Mouse (Mus musculus) megakaryocyte-erythroid progenitor cell, adult 5-6 weeks (primary cell): ENCODE measurements at regions not wholly inside any gene's neighbourhood (a gene's known extent, or its start where the extent isn't known, plus 50 kb on each side); places are given as distances from the start of the nearest gene placed in this dataset.

Experiments
- ATAC-seq: replicated peaks from 2 replicates; pipeline ENCODE4 v1.8.0; 2016; ENCODE audit warnings: mild to moderate bottlenecking, inconsistent platforms; ENCODE audit not compliant: severe bottlenecking, poor library complexity, low FRiP score, low TSS enrichment

DNA sequence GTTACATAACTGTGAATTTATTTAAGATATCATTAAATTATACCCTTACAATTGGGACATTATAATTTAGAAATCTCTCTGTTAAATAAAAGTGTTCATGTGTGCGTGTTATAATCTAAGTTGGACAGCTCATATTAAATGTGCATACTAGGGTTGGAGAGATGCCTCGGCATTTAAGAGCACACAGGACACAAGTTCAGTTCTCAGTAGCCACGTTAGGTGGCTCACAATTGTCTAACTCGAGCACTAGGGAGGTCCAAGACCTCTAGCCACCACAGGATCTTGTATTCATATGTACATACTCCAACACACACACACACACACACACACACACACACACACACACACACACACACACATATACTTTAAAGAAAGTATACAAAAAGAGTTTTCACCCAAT lies 56.0 kb downstream of the Foxf2 start:
- no peak for ATAC-seq

DNA sequence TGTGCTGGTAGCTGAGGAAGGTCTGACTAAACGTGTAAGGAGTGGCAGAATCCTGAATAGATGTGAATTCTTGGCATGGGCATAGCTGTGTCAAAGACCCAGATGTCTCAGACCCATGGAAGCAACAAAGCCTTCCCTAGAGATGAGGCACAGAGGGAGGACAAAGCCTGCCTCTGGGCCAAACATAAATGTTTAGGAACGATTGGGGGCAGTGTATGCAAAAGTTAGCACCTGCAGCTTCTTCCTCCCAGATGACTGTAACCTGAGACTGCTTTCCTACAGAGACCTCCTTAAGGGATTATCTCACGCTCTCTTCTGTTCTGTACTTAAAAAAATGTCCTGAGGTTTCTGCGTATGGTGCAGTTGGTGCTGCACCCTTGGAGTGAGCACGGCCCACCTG lies 57.7 kb downstream of the Foxf2 start:
- no peak for ATAC-seq

DNA sequence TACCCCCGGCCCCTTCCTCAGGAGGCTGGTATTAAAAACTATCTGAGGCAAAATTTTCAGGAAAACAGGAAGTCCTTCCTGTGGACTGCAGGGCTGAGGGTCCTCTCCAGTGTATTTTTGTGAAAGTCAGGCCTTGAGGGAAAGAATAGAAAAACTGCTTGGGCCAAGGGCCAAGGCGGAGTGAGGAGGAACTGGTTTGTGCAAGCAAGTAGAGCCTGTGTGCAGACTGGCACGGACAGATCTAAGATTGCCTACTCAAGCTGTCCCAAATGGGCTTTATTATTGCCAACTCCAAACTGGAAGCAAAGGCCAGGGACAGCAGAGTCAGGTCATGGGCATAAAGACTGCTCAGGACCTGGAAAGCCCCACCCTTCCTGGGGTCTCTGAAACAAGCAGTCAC lies 62.9 kb downstream of the Foxf2 start:
- ATAC-seq: no peak

DNA sequence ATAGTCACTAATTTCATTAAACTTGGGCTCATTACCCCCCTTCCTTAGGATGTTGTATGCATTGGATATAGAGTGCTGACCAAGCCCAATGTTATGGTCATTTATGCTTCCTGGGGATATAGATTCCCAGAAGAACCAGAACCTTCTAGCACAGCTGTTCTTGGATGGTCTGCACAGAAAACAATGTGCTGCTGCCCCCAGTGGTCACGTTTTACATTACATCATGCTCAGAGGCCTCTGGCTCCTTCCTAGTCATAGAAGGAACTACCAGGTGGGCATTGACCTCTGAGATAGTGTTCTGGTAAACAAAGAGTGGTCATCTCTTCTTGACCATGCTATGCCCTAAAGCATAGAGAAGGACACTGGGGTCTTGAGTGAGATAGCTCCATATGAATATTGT lies 63.7 kb downstream of the Foxf2 start:
- 0 out of 2 replicates have a peak, but pooled peaks have one; percentile 37 for ATAC-seq

DNA sequence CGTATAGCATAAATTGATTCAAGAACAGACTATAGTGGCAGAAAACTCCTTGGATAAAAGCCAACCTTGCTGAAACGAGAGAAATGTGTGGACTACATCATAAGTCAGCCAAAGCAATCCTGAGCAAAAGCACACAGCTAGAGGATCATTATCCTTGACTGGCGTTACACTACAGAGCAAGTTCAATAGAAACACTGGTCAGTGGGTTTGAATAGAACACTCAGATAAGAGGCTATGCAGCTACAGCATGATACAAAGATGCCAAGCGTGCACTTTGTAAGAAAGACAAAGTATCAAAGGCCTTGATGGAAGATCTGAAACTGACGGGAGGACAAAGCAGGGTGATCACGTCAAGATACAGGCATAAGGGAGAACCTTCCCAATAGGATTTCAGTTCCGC lies 70.1 kb downstream of the Foxf2 start:
- no peak for ATAC-seq

DNA sequence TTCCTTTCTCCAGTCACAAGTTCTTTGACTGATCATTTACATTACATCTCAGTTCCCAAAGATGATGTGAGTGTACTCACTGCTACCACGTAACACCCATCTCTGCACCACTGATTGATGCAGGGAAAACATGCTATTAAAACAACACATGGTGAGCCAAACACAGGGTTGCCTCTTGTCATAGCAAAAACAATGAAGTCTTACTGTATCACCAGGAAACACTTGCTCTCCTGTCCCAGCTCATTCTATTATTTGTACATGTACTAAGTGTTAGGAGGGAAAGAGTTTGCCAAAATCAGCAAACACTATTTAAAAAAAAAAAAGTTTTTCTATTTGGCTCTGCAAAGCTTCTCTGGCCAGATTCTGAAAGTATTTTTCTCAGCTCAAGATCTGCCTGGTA lies 78.6 kb downstream of the Foxf2 start:
- no peak for ATAC-seq

DNA sequence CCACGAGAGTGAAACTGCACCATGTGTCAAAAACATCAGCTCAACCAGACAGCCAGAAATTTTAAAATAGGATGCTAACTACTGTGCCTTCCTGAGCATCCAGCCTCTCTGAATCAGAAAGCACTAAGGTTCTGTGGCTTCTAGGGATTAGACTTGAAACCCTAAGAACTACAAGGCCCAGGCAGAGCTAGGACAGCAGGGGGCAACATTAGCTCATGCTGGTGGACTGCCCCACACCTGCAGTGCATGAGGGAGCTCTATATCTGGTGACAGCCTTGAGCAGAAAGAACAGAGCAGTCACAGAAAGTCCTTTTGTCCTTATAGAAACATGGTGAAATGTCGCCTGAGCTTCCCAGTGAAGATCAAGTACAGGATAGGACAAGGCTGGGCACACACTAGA lies 79.8 kb downstream of the Foxf2 start:
- no peak for ATAC-seq

DNA sequence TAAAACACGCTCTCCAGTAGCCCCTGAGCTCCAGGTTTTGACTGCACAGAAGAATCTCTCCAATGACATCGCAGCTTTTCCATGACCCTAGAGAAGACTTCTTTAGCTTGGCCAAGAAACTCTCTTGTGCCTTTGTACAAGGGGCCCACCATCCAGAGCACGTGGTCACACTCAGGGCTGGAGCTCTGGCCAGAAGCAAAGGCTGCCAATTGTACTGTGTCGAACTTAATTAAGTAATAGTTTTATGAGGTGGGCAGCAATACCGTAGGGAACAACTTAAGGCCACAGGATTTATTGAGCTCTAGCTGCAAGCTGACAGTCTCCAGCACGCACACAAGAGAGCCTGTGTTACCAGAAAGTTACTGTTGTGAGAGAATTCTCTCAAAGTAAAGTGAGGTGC lies 85.1 kb downstream of the Foxf2 start:
- no peak for ATAC-seq

DNA sequence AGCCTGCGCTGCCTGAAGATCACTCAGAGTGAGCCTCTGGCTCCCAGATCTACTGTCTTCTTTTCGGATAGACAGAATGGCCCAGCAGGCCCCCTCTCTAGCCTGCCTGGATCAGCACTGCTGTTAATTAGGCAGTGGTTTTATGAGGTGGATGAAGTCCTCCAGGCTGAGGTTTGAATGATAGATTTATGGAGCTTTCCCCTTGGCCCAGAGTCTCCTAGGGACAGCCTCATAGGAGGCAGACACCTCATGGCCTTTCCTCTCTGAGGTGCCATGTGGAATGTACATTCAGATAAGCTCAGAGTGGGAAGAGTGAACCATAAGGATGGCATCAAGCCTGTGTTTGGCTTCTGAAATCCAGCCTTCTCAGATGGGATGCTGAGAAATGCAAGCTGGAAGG lies 90.1 kb downstream of the Foxf2 start:
- no peak for ATAC-seq

DNA sequence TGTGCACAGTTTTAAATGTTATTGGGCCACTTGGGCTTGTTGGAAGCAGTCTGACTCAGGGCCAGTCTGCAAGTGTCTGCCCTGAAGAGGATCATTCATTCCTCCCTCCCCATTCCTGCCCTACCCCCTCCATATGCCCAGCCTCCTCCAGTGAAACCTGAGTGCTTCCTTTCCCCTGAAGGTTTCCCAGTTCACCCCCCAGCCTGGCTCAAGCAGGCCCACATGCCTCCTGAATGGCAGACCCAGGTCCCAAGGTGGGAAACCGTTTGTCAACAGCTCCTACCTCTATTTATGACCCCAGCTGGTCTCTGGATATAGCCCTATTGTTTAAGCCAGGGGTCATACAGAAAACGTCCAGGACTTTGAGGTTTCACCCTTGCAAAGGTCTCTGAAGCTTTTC lies 89.7 kb upstream of the Foxc1 start:
- ATAC-seq: no peak

DNA sequence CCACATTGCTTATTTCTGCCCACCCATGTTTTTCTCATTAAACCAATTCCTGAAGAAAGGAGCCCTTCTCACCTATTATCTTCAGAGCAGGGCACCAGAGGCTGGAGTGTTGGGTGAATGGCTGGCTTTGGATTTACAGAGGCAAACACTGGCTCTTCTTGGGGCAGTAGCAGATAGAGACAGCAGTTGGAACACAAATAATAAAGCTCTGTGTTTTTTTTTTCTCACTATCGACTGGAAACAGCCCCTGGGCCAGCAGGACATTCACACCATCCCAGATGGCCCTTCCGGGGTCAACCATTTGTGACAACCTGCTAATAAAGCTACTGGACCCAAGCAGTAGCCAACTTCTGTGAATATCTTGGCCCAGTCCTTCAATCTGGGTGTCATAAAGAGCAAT lies 85.7 kb upstream of the Foxc1 start:
- no peak for ATAC-seq

DNA sequence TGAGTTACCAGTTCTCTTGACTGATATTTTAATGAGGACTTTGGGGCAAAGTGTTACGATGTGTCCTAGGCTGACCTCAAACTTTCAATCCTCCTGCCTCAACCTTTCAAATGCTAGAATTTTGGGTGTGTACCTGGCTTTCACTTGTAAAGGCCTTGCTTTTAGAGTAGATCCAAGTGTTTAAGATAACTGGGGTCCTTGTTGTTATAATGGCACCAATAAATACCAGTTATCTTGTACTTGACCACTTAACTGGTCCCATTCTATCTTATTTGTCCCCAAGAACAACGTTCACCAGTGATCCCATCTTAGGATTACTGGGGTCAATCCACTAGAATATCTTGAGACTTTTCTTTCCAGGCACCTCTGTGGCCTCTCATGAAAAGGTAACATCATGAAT lies 77.6 kb upstream of the Foxc1 start:
- ATAC-seq: no peak

DNA sequence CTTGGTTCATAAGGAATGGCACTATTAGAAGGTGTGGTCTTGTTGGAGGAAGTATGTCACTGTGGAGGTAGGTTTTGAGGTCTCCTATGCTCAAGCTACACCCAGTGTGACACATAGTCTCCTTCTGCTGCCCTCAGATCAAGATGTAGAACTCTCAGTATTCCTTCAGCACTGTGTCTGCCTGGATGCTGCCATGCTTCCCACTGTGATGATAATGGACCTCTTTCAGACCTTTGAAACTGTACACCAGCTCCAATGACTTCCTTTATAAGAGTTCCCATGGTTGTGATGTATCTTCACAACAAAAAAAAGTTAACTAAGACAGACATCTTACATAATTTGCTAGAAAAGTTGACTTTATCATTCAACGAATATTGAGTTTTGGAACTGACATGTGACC lies 60.2 kb upstream of the Foxc1 start:
- ATAC-seq: no peak
